Mouse (Mus musculus): Measurements from ENCODE around the gene Fuom. TPM values are rescaled to one million over a fixed set of nuclear protein-coding genes. Genes with fewer than 3 reads are reported as not detected.
A peak's percentile ranks its signal among the peaks of the same experiment; 100 is the strongest.

The Fuom gene
- total RNA-seq, 2 experiments from 2014 or later: 15.8 to 16.0 TPM

- ATAC-seq (ENCODE audit: poor library complexity, severe bottlenecking): no peak
Observed at GRCm38 (mm10) chr7:140104009-140104408, 1.8 kb upstream of the Fuom start.

- ATAC-seq (ENCODE audit: poor library complexity, severe bottlenecking): no peak
Observed at GRCm38 (mm10) chr7:140101498-140101897, 743 bp downstream of the Fuom start.

- ATAC-seq (ENCODE audit: poor library complexity, severe bottlenecking): no peak
Observed at GRCm38 (mm10) chr7:140098466-140098865, 3.8 kb downstream of the Fuom start.

- ATAC-seq (ENCODE audit: poor library complexity, severe bottlenecking): peak; percentile 69
Observed at GRCm38 (mm10) chr7:140096055-140096454, 6.2 kb downstream of the Fuom start.

GRCm38 (mm10) chr7:140095556-140095955 is 6.7 kb downstream of the Fuom start:
- ATAC-seq (ENCODE audit: poor library complexity, severe bottlenecking): no peak

GRCm38 (mm10) chr7:140094954-140095353 is 7.3 kb downstream of the Fuom start:
- ATAC-seq (ENCODE audit: poor library complexity, severe bottlenecking): no peak

- no peak for ATAC-seq (ENCODE audit: poor library complexity, severe bottlenecking)
Observed at GRCm38 (mm10) chr7:140092924-140093528, 9.2 kb downstream of the Fuom start, which contains the start of gene Prap1. TSS of gene Prap1 (plus strand) at chr7:140093395.

GRCm38 (mm10) chr7:140090601-140091000 is 11.6 kb downstream of the Fuom start:
- no peak for ATAC-seq (ENCODE audit: poor library complexity, severe bottlenecking)

GRCm38 (mm10) chr7:140082242-140082678 is 20.0 kb downstream of the Fuom start, which contains the start of gene Caly:
TSS of gene Caly (minus strand) at chr7:140082548.
- ATAC-seq (ENCODE audit: poor library complexity, severe bottlenecking): 0 out of 2 replicates have a peak, but pooled peaks have one; percentile 25

- no peak for ATAC-seq (ENCODE audit: poor library complexity, severe bottlenecking)
Observed at GRCm38 (mm10) chr7:140081408-140082241, 20.6 kb downstream of the Fuom start.

GRCm38 (mm10) chr7:140080503-140081156 is 21.6 kb downstream of the Fuom start:
- peak; percentile 46 for ATAC-seq (ENCODE audit: poor library complexity, severe bottlenecking)

GRCm38 (mm10) chr7:140078711-140079110 is 23.5 kb downstream of the Fuom start:
- ATAC-seq (ENCODE audit: poor library complexity, severe bottlenecking): peak; percentile 68

- ATAC-seq (ENCODE audit: poor library complexity, severe bottlenecking): peak; percentile 81
Observed at GRCm38 (mm10) chr7:140077698-140078097, 24.5 kb downstream of the Fuom start.

- ATAC-seq (ENCODE audit: poor library complexity, severe bottlenecking): peak; percentile 60
Observed at GRCm38 (mm10) chr7:140070042-140070711, 32.1 kb downstream of the Fuom start.

- ATAC-seq (ENCODE audit: poor library complexity, severe bottlenecking): no peak
Observed at GRCm38 (mm10) chr7:140067397-140067796, 34.8 kb downstream of the Fuom start.

- ATAC-seq (ENCODE audit: poor library complexity, severe bottlenecking): peak; percentile 83
Observed at GRCm38 (mm10) chr7:140063092-140063491, 39.1 kb downstream of the Fuom start.

- peak; percentile 60 for ATAC-seq (ENCODE audit: poor library complexity, severe bottlenecking)
Observed at GRCm38 (mm10) chr7:140062307-140062706, 39.9 kb downstream of the Fuom start.

- ATAC-seq (ENCODE audit: poor library complexity, severe bottlenecking): no peak
Observed at GRCm38 (mm10) chr7:140061832-140062130, 40.5 kb downstream of the Fuom start.

- ATAC-seq (ENCODE audit: poor library complexity, severe bottlenecking): peak; percentile 23; the same call in 1 of the 2 replicates
Observed at GRCm38 (mm10) chr7:140060936-140061831, 41.1 kb downstream of the Fuom start.

GRCm38 (mm10) chr7:140059601-140060000 is 42.6 kb downstream of the Fuom start:
- no peak for ATAC-seq (ENCODE audit: poor library complexity, severe bottlenecking)

Data from megakaryocyte, adult 5-6 weeks (primary cell).